Mouse (Mus musculus) intestine, embryonic 16.5 days (tissue): Measurements from ENCODE around the gene Rab3c. TPM values are rescaled to one million over a fixed set of nuclear protein-coding genes. Genes with fewer than 3 reads are reported as not detected.

Experiments
- ATAC-seq: fragments of 200-750 bp; cut with Nextera tagmentation; 2 replicates; pipeline ENCODE4 v1.8.0; 2017; ENCODE audit warnings: moderate TSS enrichment, moderate library complexity
- H3K27ac ChIP-seq: fragments of 300-500 bp; sonication (generic); 2 replicates; pipeline ENCODE4 v1.5.1; 2014; ENCODE audit warnings: mild to moderate bottlenecking, low read length
- H3K27me3 ChIP-seq: fragments of 300-500 bp; sonication (generic); replicated peaks from 2 replicates; pipeline ENCODE4 v1.6.1; 2014; ENCODE audit warnings: low read length, control low read depth, mixed read lengths; ENCODE audit not compliant: control insufficient read depth, insufficient read depth
- H3K36me3 ChIP-seq: fragments of 300-500 bp; sonication (generic); 2 replicates; pipeline ENCODE4 v1.6.1; 2014; ENCODE audit warnings: low read length, control low read depth; ENCODE audit not compliant: control insufficient read depth, insufficient read depth
- H3K4me1 ChIP-seq: fragments of 300-500 bp; sonication (generic); 2 replicates; pipeline ENCODE4 v1.6.1; 2014; ENCODE audit warnings: low read length, control low read depth, mixed read lengths; ENCODE audit not compliant: control insufficient read depth, insufficient read depth
- H3K4me2 ChIP-seq: fragments of 300-500 bp; sonication (generic); 2 replicates; pipeline ENCODE4 v1.6.1; 2014; ENCODE audit warnings: low read depth, low read length, control low read depth
- H3K4me3 ChIP-seq: fragments of 300-500 bp; sonication (generic); 2 replicates; pipeline ENCODE4 v1.5.1; 2014; ENCODE audit warnings: mild to moderate bottlenecking, low read length
- H3K9ac ChIP-seq: fragments of 300-500 bp; sonication (generic); 2 replicates; pipeline ENCODE4 v1.6.1; 2014; ENCODE audit warnings: low read depth, low read length
- H3K9me3 ChIP-seq: fragments of 300-500 bp; sonication (generic); 2 replicates; pipeline ENCODE4 v1.6.1; 2016; ENCODE audit warnings: low read length, control low read depth; ENCODE audit not compliant: control insufficient read depth
- WGBS: fragments of 180-500 bp; shearing (Covaris S2); extraction: QIAGEN DNeasy Blood & Tissue Kit; methylation state at CpG from one replicate; pipeline ENCODE4 v1.1.7; 2014; 5-methylcytosine and 5-hydroxymethylcytosine counted together
- polyA plus RNA-seq: library from polyadenylated mRNA; unstranded; fragments of >200 nt; fragmentation: Nextera tagmentation; extraction: Ambion mirVana; gene quantifications from 2 replicates; pipeline ENCODE4 v1.2.1, GENCODE M21; 2015

The Rab3c gene
- polyA plus RNA-seq, 1 experiment from 2014 or later = 5.2 TPM

DNA sequence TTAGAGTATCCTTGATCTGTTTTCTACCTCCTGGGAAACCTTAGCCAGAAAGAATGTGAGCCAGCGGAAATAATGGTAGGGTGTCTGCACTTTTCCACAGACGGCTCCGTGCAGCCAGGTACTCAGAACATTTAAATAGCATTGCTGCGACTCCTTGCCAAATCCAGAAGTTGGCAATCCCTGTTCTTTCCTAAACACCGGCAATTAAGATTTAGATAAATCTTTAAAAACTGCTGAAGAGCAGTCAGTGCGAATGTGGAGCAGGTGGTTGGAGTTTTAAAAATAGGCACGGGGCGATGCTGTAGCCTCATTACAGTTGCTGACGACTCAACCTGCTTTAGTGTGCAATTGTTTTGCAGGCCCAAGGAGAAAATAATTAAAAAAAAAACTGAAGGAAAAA is 205.2 kb downstream of the Rab3c start:
- H3K9me3 ChIP-seq = no peaks in the 10 kb centered on the region; the same call in 1 of the 2 replicates
- no peaks in the 10 kb centered on the region for H3K27me3 ChIP-seq
- 80% methylated on average over 9 of the region's 9 CpGs for WGBS
- no peak overlapping the region for H3K4me3 ChIP-seq
- ATAC-seq = no peak
- no peaks in the 10 kb centered on the region for H3K4me1 ChIP-seq
- H3K9ac ChIP-seq = no peak overlapping the region
- H3K4me2 ChIP-seq = no peak overlapping the region
- H3K27ac ChIP-seq = no peak overlapping the region
- no peaks in the 10 kb centered on the region for H3K36me3 ChIP-seq

DNA sequence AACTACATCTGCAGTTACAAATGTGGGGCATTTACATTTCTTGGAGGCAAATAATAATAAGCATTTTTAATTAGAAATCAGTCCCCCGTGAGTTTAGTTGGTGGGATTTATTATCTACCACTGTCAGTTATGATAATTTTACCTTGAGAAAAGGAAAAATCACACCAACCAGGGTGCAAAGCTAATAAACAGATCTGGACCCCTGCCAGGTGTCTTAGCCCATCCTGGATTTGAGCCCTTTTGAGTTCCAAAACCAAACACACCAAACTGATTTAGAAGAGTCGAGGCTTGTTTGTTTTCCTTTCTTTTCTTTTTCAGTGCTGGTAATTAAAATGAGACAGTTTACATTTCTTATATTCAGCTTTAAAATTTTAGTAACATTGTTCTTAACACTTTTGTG is 206.6 kb downstream of the Rab3c start:
- H3K4me3 ChIP-seq = no peak overlapping the region
- H3K9ac ChIP-seq = no peak overlapping the region
- no peaks in the 10 kb centered on the region for H3K36me3 ChIP-seq
- no peaks in the 10 kb centered on the region for H3K4me1 ChIP-seq
- H3K4me2 ChIP-seq = no peak overlapping the region
- no peak overlapping the region for H3K27ac ChIP-seq
- H3K27me3 ChIP-seq = no peaks in the 10 kb centered on the region
- 71% methylated on average over 2 of the region's 2 CpGs for WGBS
- no peaks in the 10 kb centered on the region; the same call in 1 of the 2 replicates for H3K9me3 ChIP-seq
- no peak for ATAC-seq

DNA sequence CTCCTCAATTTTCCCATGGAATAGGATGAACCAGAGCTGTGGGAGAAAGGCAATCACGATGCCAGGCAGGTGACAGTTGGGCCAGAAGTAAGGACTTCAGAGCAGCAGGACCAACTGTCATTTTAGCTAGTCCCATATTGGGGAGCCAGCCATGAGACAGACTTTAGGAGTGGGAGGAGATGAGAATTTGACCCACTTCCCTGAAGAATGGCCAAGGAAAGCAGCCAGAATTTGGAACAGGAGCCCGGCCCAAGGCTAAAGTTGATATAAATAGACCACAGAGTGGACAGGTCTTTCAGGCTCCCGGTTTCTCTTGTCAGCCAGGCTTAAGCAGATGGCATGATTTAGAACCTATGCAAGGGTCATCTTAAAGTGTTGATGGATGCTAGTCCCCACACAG is 213.6 kb downstream of the Rab3c start:
- Histone ChIP-seq H3K9ac (no peak overlapping the region), H3K4me1 (no peaks in the 10 kb centered on the region), H3K4me2 (no peak overlapping the region), H3K9me3 (no peaks in the 10 kb centered on the region), H3K36me3 (no peaks in the 10 kb centered on the region), H3K27ac (no peak overlapping the region), H3K27me3 (no peaks in the 10 kb centered on the region), H3K4me3 (no peak overlapping the region)
- 74% methylated on average over 3 of the region's 3 CpGs for WGBS
- ATAC-seq = no peak

DNA sequence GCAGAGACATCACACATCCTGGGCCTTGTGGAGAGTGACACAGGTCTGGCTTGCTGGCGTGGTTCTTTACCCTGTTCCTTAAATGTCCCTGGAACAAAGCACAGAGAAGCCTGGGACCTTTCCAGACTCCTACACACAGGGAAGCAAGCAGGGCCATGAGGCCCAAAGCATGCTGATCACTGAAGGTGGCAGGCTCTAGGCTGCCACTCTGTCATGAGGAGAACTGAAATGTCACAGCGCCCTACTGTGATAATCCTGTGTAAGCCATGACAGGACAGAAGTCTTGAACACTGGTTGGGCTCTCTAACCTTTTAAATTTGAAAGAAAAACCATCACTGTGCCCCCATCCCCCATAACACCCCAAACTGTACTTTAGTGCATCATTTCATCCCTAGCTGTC is 214.1 kb downstream of the Rab3c start:
- H3K4me2 ChIP-seq = no peak overlapping the region
- no peak for ATAC-seq
- no peaks in the 10 kb centered on the region for H3K27me3 ChIP-seq
- no peak overlapping the region for H3K9ac ChIP-seq
- no peaks in the 10 kb centered on the region for H3K36me3 ChIP-seq
- no peak overlapping the region for H3K4me3 ChIP-seq
- H3K27ac ChIP-seq = no peak overlapping the region
- H3K9me3 ChIP-seq = no peaks in the 10 kb centered on the region
- H3K4me1 ChIP-seq = no peaks in the 10 kb centered on the region
- WGBS = 96% methylated on average over 2 of the region's 2 CpGs

DNA sequence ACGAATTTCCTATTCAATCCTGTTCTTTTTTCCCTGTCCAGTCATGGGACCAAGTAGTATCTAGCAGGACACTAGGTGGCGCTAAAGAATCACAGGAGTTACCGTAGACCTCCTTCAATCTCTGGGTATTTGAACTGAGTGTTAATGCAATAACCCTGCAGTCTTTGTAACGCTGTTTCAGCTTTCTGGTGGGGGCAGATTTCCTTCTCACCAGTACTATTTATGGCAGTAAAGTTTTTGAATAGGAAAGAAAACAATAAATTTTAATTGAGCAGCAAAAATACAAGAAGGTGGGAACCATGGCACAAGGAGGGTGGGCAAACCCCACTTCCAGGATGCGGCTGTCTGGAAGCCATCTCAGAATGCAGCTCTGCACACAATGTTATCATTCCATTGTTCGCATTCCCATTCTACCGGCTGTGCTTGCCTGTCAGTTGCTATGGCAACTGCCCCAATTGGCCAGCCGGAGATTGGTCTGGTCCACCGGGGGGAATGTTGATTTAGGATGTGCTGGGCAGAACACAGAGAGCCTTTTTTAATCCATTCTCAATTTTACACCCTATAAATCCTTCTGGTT is 217.9 kb downstream of the Rab3c start:
- Histone ChIP-seq H3K9me3 (no peaks in the 10 kb centered on the region), H3K4me1 (no peaks in the 10 kb centered on the region), H3K27ac (no peak overlapping the region), H3K27me3 (no peaks in the 10 kb centered on the region), H3K4me3 (no peak overlapping the region), H3K9ac (no peak overlapping the region), H3K4me2 (no peak overlapping the region), H3K36me3 (no peaks in the 10 kb centered on the region)
- WGBS = 11% methylated on average over 9 of the region's 9 CpGs
- peak; percentile 85 for ATAC-seq

DNA sequence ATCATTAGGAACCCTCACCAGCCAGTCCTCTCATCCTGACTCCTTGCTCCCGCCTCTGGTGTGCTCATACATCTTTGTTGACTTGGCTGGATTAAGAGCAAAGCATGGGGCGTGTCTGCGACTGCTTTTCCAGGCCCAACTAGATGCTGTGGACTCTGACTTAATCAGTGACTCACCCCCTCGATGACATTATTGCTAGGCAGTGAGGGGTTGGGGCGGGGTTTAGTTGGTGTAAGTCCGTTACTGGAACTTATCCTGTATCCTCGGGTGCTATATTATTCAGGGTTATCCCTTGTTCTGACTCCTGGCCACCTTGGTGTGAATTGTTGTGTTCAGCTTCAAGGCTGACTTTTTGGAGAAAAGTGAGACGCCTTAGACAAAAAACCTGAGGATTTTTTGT is 218.5 kb downstream of the Rab3c start:
- Histone ChIP-seq H3K36me3 (no peaks in the 10 kb centered on the region), H3K27ac (no peak overlapping the region), H3K4me2 (no peak overlapping the region), H3K9me3 (no peaks in the 10 kb centered on the region), H3K27me3 (no peaks in the 10 kb centered on the region), H3K4me3 (no peak overlapping the region), H3K9ac (no peak overlapping the region), H3K4me1 (no peaks in the 10 kb centered on the region)
- peak; percentile 60 for ATAC-seq
- 52% methylated on average over 8 of the region's 8 CpGs for WGBS

DNA sequence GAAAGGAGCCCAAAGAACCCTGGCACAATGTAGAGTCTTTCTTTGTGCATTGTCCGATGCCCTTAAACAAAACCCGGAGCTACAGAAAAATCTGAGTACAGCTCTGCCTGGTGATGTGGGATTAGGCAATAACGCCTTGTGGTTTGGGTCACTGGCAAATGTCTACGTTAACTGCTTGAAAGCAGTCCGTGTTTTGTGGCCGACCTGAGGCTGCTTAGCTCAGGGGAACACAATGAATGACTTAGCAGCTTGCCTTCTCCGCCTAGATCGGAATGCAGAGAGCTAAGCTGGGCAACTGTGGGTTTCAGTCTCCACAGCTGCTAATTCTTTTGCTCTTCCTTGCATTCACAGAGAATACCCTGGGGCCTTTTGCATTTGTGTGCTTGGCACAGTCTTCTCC is 226.3 kb downstream of the Rab3c start:
- Histone ChIP-seq H3K9me3 (no peaks in the 10 kb centered on the region), H3K4me3 (no peak overlapping the region), H3K27ac (no peak overlapping the region), H3K4me2 (no peak overlapping the region), H3K36me3 (no peaks in the 10 kb centered on the region), H3K9ac (no peak overlapping the region), H3K27me3 (no peaks in the 10 kb centered on the region), H3K4me1 (no peaks in the 10 kb centered on the region)
- 78% methylated on average over 8 of the region's 8 CpGs for WGBS
- no peak for ATAC-seq

DNA sequence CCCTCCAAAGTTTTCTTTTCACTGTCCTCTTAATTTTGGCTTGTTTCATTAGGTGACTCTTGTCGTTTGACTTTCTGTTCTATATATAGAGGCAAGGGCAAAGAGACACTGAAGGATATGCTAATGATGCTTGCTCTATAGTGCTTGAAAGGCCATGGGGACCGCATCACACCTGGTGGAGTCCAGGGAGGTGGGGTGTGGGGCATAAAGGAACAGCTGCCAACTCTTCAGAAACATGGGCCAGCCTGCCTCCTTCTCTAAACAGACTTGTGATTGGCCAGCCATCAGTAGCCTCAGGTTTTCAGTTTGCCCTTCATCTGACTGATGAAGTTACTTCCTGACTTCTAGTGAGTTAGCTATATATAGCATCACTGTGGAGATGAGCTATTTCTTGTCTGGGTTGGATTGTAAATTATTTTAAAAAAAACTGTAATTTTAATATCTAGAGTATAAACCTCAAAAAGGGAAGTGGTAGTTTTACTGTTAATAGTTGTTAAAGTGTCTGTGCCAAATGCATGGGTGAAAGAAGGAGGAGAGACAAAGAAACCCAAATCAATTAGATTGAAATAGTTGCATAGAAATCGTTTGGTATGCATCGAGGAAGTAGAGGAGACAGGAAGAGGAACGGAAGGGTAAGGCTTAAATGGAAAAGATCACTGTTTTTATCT is 231.9 kb downstream of the Rab3c start:
- no peak overlapping the region for H3K9ac ChIP-seq
- no peak for ATAC-seq
- H3K9me3 ChIP-seq = no peaks in the 10 kb centered on the region

DNA sequence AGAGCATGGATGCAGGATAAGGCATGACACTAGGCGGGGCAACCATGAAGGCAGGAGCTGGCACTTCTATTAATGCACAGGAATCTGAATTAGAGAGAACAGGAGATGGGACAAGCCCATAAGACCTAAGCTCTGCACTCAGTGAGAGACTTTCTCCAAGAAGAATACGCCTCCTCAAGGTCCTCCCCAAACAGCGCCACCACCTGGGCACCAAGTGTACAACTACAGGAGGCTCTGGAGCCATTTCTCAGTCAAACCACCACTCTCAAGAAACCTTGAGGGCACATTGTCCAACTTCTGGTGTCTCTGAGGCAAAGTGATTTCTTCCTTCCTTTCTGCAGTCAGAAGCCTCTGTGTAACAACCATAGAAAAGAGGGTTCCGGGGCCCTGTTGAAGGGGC is 236.4 kb downstream of the Rab3c start:
- Histone ChIP-seq H3K27me3 (no peaks in the 10 kb centered on the region), H3K4me2 (no peak overlapping the region), H3K9ac (no peak overlapping the region), H3K27ac (no peak overlapping the region), H3K9me3 (no peaks in the 10 kb centered on the region), H3K4me3 (no peak overlapping the region), H3K36me3 (no peaks in the 10 kb centered on the region), H3K4me1 (no peaks in the 10 kb centered on the region)
- no peak for ATAC-seq
- WGBS = 71% methylated on average over 4 of the region's 4 CpGs

More for the DNA sequence above, 231.9 kb downstream of the Rab3c start:
- H3K36me3 ChIP-seq = no peaks in the 10 kb centered on the region
- no peak overlapping the region for H3K4me3 ChIP-seq
- H3K27me3 ChIP-seq = no peaks in the 10 kb centered on the region
- 61% methylated on average over 5 of the region's 5 CpGs for WGBS
- no peaks in the 10 kb centered on the region for H3K4me1 ChIP-seq
- H3K4me2 ChIP-seq = no peak overlapping the region
- H3K27ac ChIP-seq = no peak overlapping the region
